Mouse (Mus musculus) embryonic facial prominence, embryonic 13.5 days (tissue): ENCODE measurements around the gene Rasgrp3. TPM values are rescaled to one million over a fixed set of nuclear protein-coding genes. Genes with fewer than 3 reads are reported as not detected.

ENCODE experiments used
- ATAC-seq: fragments of 200-750 bp; cut with Nextera tagmentation; 2 replicates; pipeline ENCODE4 v1.8.0; 2017; ENCODE audit warnings: low read depth; ENCODE audit not compliant: insufficient number of reproducible peaks, insufficient read depth, low FRiP score, low TSS enrichment
- H3K27ac ChIP-seq: fragments of 300-500 bp; sonication (generic); 2 replicates; pipeline ENCODE4 v1.5.1; 2015; ENCODE audit warnings: moderate library complexity, mild to moderate bottlenecking, inconsistent platforms
- H3K27me3 ChIP-seq: fragments of 300-500 bp; sonication (generic); 2 replicates; pipeline ENCODE4 v1.6.1; 2015; ENCODE audit warnings: mild to moderate bottlenecking, inconsistent platforms
- H3K36me3 ChIP-seq: fragments of 300-500 bp; sonication (generic); 2 replicates; pipeline ENCODE4 v1.6.1; 2015; ENCODE audit warnings: mild to moderate bottlenecking, inconsistent platforms
- H3K4me1 ChIP-seq: fragments of 300-500 bp; sonication (generic); 2 replicates; pipeline ENCODE4 v1.6.1; 2015; ENCODE audit warnings: inconsistent platforms
- H3K4me2 ChIP-seq: fragments of 300-500 bp; sonication (generic); 2 replicates; pipeline ENCODE4 v1.6.1; 2015; ENCODE audit warnings: moderate library complexity, mild to moderate bottlenecking, inconsistent platforms
- H3K4me3 ChIP-seq: fragments of 300-500 bp; sonication (generic); 2 replicates; pipeline ENCODE4 v1.5.1; 2015; ENCODE audit warnings: mild to moderate bottlenecking, inconsistent platforms
- H3K9ac ChIP-seq: fragments of 300-500 bp; sonication (generic); 2 replicates; pipeline ENCODE4 v1.6.1; 2015; ENCODE audit warnings: mild to moderate bottlenecking, inconsistent platforms
- H3K9me3 ChIP-seq: fragments of 300-500 bp; sonication (generic); 2 replicates; pipeline ENCODE4 v1.6.1; 2016; ENCODE audit warnings: inconsistent platforms
- WGBS: fragments of 180-500 bp; shearing (Covaris S2); methylation state at CpG from one replicate; pipeline ENCODE4 v1.1.7; 2015; ENCODE audit warnings: mixed read lengths; 5-methylcytosine and 5-hydroxymethylcytosine counted together
- polyA plus RNA-seq: library from polyadenylated mRNA; unstranded; fragments of >200 nt; fragmentation: Nextera tagmentation; extraction: Ambion mirVana; gene quantifications from 2 replicates; pipeline ENCODE4 v1.2.1, GENCODE M21; 2015

Gene Rasgrp3
- polyA plus RNA-seq, 1 experiment from 2014 or later, result 10.7 TPM

DNA sequence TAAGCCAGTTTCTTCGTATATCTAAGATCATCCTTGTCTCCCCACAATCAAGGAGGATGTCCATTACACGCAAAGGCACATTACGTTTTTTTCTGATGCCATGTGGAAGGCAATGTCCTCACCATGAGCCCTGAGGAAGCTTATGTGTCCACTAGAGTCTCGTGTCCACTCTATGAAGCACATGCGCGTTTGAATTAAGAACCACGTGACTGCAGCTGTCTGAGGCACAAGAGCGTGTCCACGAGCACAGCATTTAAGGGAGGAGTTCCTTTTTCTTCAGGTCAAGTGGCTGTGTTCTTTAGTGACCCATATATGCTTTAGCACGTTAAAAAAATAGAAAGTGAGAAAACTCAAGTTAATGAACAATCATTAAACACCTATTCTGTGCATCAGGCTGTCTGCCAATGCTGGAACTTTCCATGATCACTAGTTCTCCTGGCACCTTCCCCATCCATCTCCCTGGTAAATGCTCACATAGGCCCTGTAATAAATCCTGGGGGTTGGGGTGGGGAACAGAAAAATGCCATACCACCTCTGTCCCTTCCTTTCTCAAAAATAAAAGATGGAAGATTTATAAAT is 70.5 kb downstream of the Rasgrp3 start:
- Histone ChIP-seq H3K4me1 (no peaks in the 10 kb centered on the region), H3K27me3 (no peaks in the 10 kb centered on the region), H3K9ac (no peak overlapping the region), H3K27ac (no peak overlapping the region), H3K36me3 (no peaks in the 10 kb centered on the region), H3K4me2 (no peak overlapping the region), H3K4me3 (no peak overlapping the region), H3K9me3 (no peaks in the 10 kb centered on the region)
- WGBS, result 89% methylated on average over 10 of the region's 10 CpGs
- no peak for ATAC-seq

DNA sequence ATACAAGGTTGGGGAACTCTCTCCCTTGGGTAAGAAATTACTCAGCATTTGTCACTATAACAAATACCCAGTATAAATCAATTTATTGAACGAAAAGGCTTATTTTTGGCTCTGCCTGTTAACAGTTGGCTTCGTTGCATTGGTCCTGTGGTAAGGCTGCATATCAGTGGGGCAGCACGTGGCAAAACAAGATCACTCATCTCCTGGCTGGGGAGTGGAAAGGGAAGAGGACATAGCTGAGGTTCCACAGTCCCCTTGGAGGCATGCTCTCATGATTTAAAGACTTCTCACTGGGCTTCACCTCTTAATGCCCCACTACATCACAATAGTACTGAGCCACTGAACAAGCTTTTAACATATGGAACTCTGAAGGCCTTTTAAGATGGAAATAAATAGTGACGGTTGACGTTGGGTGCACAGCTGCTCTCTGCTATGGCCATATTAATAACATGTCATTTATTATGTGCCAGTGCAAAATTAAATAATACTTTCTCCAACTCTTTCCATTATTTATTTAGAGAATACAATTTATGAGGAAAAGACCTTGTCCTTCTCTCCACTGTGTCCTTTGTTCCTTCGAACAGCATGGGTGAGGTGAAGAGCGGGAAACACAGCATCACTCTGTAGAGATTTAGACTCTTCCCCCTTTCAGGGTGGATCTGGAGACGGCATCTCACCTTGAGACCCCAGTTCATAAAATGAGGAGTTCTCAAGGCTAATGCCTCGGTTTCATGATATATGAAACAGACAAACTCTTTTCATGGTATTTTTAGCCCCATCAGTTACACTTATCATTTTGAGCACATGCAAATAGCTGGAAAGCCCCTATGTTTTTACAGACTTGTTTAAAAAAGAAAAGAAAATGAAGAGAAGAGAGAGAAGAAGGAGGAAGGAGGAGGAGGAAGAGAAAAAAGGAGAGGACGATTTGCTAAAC is 71.3 kb downstream of the Rasgrp3 start:
- Histone ChIP-seq H3K4me3 (no peak overlapping the region), H3K4me2 (no peak overlapping the region), H3K9ac (no peak overlapping the region), H3K9me3 (no peaks in the 10 kb centered on the region), H3K27me3 (no peaks in the 10 kb centered on the region), H3K4me1 (no peaks in the 10 kb centered on the region), H3K27ac (no peak overlapping the region), H3K36me3 (no peaks in the 10 kb centered on the region)
- ATAC-seq, result no peak
- 82% methylated on average over 10 of the region's 10 CpGs for WGBS

DNA sequence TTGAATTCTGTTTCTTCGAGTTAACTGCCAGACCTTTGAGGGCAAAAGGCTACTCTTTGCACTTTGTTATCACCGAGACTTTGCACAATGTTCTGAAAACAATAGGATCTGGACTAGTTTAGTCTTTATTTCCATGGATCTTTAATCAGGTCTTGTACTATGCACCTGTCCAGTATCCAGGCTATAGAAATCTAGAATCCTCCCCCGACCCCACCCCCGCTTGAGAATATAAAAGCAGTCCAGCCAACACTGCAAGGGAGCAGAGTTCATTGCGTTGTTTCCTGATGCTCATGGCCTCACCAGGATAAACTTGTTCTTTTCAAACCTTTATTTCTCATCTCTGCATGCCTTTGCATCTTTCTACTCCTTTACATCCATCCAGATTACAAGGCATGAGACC is 73.6 kb downstream of the Rasgrp3 start:
- Histone ChIP-seq H3K4me1 (no peaks in the 10 kb centered on the region), H3K27me3 (no peaks in the 10 kb centered on the region), H3K9ac (no peak overlapping the region), H3K36me3 (no peaks in the 10 kb centered on the region), H3K27ac (no peak overlapping the region), H3K4me3 (no peak overlapping the region), H3K9me3 (no peaks in the 10 kb centered on the region), H3K4me2 (no peak overlapping the region)
- 91% methylated on average over 5 of the region's 5 CpGs for WGBS
- ATAC-seq, result no peak

DNA sequence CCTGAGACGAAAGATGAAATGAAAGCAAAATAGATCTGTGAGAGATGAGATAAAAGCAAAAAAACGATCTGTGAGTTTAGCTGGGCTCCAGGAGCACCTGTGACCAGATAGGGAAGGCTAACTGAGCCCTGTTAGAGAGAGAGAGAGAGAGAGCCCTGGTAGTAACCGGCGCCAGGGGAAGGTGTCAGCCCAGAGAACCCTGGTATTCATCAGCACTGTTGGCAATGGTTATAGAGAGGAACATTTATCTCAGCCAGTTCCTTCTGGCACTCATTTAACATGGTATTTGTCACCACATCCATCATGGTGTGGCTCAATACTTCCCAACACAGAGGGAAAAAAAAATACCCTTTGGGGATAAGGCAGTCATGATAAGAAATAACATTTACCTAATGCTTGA is 80.9 kb downstream of the Rasgrp3 start:
- no peak overlapping the region for H3K4me2 ChIP-seq
- WGBS, result 81% methylated on average over 4 of the region's 4 CpGs
- no peak overlapping the region for H3K4me3 ChIP-seq

DNA sequence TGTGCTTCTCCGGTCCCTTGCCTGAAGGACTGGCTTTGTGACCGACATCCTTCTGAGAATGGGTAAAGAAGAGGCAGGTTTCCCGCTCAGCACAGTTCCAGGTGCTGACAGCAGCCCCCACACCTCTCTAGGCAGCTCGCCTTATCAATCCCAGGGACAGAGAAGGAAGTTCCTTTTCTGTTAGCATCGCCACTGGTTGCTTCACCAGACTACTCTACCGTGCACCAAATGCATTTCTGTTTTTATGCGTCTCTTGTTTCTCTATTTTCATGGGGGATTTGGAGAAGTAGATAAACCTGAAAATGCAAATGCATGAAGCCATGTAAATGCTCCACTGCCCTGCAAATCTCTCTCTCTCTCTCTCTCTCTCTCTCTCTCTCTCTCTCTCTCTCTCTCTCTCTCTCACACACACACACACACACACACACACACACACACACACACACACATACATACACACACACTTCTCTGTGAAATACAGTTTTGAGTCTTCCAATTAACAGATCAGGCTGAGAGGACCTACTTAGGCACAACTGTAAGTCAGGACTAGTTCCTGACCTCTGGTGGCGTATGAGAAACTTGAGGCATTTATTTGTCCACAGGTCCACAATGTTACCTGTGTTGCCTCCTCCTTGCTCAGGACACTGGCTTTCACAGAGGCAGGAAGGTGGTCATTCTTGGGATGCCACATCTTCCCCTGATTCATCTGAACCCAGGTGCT is 82.6 kb downstream of the Rasgrp3 start:
- no peaks in the 10 kb centered on the region for H3K27me3 ChIP-seq
- no peaks in the 10 kb centered on the region for H3K9me3 ChIP-seq
- H3K9ac ChIP-seq, result no peak overlapping the region
- H3K27ac ChIP-seq, result no peak overlapping the region
- H3K4me1 ChIP-seq, result no peaks in the 10 kb centered on the region
- WGBS, result 46% methylated on average over 8 of the region's 8 CpGs
- no peak overlapping the region for H3K4me2 ChIP-seq
- no peaks in the 10 kb centered on the region for H3K36me3 ChIP-seq
- no peak for ATAC-seq
- no peak overlapping the region for H3K4me3 ChIP-seq

More for the DNA sequence above, 80.9 kb downstream of the Rasgrp3 start:
- Histone ChIP-seq H3K36me3 (no peaks in the 10 kb centered on the region), H3K27ac (no peak overlapping the region), H3K9ac (no peak overlapping the region), H3K4me1 (no peaks in the 10 kb centered on the region), H3K27me3 (no peaks in the 10 kb centered on the region), H3K9me3 (no peaks in the 10 kb centered on the region)
- ATAC-seq, result no peak

DNA sequence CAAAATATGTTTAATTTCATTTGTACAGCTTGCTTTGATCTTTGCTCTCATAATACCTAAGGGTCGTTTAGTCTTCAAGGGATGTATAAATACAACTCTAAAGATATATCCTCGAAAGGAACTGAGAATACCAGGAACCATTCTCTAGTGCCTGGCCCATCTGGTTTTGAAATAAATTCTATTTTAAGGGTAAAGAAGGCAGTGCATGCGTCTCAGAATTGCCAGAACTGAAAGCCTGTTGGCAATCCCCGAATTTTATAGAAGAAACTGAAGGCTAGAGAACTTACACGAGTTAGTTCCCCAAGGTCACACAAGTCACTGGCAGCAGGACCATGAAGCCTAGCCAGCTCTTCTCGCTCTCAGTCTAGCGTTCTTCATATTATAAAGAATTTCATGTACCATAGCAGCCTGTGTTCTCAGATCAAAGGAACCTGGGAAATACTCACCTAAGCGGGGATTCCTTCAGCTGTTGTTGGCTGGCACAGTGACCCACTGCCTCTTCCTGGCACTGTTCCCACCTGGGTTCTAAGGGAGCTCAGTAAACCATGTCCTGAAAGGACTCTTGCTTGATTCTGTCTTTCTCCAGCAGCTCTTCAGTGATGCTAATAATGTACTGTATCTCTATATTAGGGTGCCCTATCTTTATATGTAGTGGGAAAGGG is 83.7 kb downstream of the Rasgrp3 start:
- H3K4me2 ChIP-seq, result no peak overlapping the region
- H3K27me3 ChIP-seq, result no peaks in the 10 kb centered on the region
- 74% methylated on average over 8 of the region's 8 CpGs for WGBS
- no peaks in the 10 kb centered on the region for H3K36me3 ChIP-seq
- ATAC-seq, result no peak
- H3K9ac ChIP-seq, result no peak overlapping the region
- no peak overlapping the region for H3K4me3 ChIP-seq
- no peaks in the 10 kb centered on the region for H3K4me1 ChIP-seq
- no peaks in the 10 kb centered on the region for H3K9me3 ChIP-seq
- H3K27ac ChIP-seq, result no peak overlapping the region

DNA sequence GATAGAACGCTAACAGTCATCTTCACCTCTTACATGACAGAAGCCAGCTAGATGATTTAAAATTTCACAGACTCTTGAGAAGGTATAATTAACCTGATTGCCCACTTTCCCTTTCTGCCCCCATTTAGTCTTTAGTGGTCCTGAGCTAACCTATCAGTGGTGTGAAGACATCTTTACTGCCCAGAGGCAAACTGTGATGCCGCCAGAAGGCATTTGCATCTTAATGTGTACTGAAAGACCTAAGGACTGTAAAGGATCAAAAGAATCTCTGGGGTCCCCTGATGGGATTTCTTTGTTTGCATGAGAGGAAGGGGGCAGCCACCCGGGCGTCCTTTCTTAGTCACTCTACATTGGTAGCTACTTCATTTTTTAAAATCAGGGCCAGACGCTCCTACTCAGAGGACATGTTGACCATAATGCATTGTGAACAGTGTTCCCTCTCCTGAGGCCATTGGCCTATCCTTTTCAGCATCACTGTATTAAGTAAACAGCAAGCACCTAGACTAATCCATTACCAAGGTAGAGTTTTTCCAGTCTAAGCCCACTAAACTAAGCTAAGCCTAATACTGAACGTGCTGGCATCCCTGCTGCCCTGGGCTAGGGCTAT is 85.6 kb downstream of the Rasgrp3 start:
- H3K27ac ChIP-seq, result no peak overlapping the region
- H3K4me1 ChIP-seq, result no peaks in the 10 kb centered on the region
- WGBS, result 25% methylated on average over 6 of the region's 6 CpGs
- no peaks in the 10 kb centered on the region for H3K36me3 ChIP-seq
- H3K9ac ChIP-seq, result no peak overlapping the region
- no peak overlapping the region for H3K4me3 ChIP-seq
- no peaks in the 10 kb centered on the region for H3K27me3 ChIP-seq
- no peak overlapping the region for H3K4me2 ChIP-seq
- H3K9me3 ChIP-seq, result no peaks in the 10 kb centered on the region
- no peak for ATAC-seq

DNA sequence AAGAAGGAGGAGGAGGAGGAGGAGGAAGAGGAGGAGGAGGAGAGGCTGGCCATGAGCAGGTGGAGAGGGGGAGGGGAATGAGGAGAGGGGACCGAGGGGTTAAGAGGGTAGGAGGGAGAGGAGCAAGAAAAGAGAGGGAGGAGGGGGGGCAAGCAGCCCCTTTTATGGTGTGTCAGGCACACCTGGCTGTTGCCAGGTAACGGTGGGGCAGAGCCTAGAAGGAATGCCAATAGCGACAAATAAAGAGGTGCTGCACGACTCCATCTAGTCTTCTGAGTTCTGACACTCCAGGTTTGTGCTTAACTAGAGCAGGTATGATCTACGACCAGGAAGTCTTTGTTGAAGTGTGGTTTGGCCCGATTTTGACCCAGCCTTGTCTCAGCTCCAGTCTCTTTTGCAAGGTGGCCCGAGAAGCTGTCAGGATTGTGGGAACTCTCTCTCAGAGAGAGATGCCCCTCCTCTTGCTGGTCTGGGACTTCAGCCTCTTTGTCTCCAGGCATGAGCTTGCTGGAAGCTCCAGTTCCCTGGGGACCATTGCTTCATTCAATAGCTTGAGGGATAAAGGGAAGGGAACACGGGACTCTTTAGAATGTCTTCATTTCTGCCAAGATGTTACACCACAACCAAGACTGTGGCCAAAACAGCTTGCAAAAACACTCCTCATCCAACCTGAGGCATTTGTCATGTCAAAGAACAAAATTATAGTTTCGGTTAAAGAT is 86.8 kb downstream of the Rasgrp3 start:
- Histone ChIP-seq H3K36me3 (no peaks in the 10 kb centered on the region), H3K9ac (no peak overlapping the region), H3K4me2 (no peak overlapping the region), H3K9me3 (no peaks in the 10 kb centered on the region), H3K27me3 (no peaks in the 10 kb centered on the region), H3K4me1 (no peaks in the 10 kb centered on the region), H3K4me3 (no peak overlapping the region), H3K27ac (no peak overlapping the region)
- 0 out of 2 replicates have a peak, but pooled peaks have one; percentile 56 for ATAC-seq
- 23% methylated on average over 9 of the region's 9 CpGs for WGBS

DNA sequence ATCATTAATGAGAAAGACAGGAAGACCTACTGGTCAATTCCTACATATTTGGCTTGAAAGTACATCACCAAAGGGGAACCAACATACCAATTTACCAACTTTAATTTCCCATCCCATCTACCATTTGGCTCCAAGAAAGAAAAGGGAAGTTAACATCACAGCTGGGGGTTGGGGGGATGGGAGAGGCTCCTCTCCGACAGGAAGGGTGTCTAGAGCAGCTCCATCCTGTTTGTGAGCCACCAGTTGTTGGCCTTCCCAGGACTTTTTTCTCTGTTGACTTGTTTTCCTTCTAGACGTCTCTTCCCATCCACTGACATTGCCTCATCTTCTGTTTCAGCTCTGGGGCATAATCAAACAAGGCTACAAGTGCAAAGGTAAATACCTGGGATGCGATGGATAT is 88.1 kb downstream of the Rasgrp3 start:
- no peaks in the 10 kb centered on the region for H3K4me1 ChIP-seq
- H3K27me3 ChIP-seq, result no peaks in the 10 kb centered on the region
- no peak overlapping the region for H3K27ac ChIP-seq
- WGBS, result 56% methylated on average over 3 of the region's 3 CpGs
- H3K9me3 ChIP-seq, result no peaks in the 10 kb centered on the region
- no peaks in the 10 kb centered on the region for H3K36me3 ChIP-seq
- H3K4me2 ChIP-seq, result no peak overlapping the region
- no peak overlapping the region for H3K9ac ChIP-seq
- no peak overlapping the region for H3K4me3 ChIP-seq
- ATAC-seq, result no peak

DNA sequence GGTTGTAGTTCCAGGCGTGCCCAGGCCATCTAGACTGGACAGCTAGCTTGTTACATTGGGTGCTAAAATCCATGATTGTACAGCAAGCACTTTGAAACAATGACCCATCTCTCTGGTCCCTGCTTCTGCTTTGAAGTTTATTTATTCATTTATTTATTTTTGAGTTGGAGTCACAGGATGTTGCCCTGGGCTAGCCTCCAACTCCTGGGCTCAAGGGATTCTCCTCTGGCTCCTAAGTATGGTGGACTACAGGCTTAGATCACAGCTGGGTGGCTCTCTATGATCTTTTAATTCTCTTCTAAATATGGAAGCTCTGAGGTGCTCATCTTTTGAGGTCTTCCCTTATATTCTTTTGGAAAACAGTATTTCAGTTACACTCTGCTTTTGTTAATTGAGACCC is 90.7 kb downstream of the Rasgrp3 start:
- Histone ChIP-seq H3K27me3 (no peaks in the 10 kb centered on the region), H3K4me1 (no peaks in the 10 kb centered on the region), H3K4me3 (no peak overlapping the region), H3K4me2 (no peak overlapping the region), H3K36me3 (0 out of 2 replicates have a peak, but pooled peaks cover 4% of the 10 kb centered on the region), H3K9ac (no peak overlapping the region), H3K27ac (no peak overlapping the region), H3K9me3 (no peaks in the 10 kb centered on the region)
- WGBS, result 92% methylated on average over 1 of the region's 1 CpGs
- no peak for ATAC-seq
